Mouse (Mus musculus): ENCODE results near the gene Tnfrsf26. TPM values are rescaled to one million over a fixed set of nuclear protein-coding genes. Genes with fewer than 3 reads are reported as not detected.

The Tnfrsf26 gene
- polyA plus RNA-seq, 1 experiment from 2014 or later: 0.63 TPM

GRCm38 (mm10) chr7:143565015-143565647, 63.4 kb downstream of the Tnfrsf26 start:
- Histone ChIP-seq H3K9ac (ENCODE audit: low read length) (no peak overlapping the region), H3K4me2 (ENCODE audit: low read length) (no peak overlapping the region), H3K36me3 (ENCODE audit: control insufficient read depth, insufficient read depth, low read length) (peaks cover 94% of the 10 kb centered on the region), H3K4me1 (ENCODE audit: control insufficient read depth in 2 of 2, insufficient read depth in 2 of 2, low read length in 2 of 2) (peaks cover 2 to 7% of the 10 kb centered on the region in 2 experiments; a peak in 2 of 4 replicates), H3K9me3 (ENCODE audit: control insufficient read depth, low read length) (no peaks in the 10 kb centered on the region), H3K4me3 (ENCODE audit: control insufficient read depth in 1 of 2, insufficient read depth in 1 of 2, low read depth in 1 of 2, low read length in 2 of 2) (no peak overlapping the region), H3K27ac (replicated peaks in 1 of 2; ENCODE audit: control insufficient read depth in 1 of 2, insufficient read depth in 1 of 2, low read depth in 2 of 2, low read length in 2 of 2) (no peak overlapping the region), H3K27me3 (ENCODE audit: control insufficient read depth, insufficient read depth, low read length) (no peaks in the 10 kb centered on the region)
- WGBS: 87% methylated on average over 6 of the region's 6 CpGs
- ATAC-seq (ENCODE audit: insufficient number of reproducible peaks, insufficient read depth, low FRiP score, low read depth): no peak

GRCm38 (mm10) chr7:143563787-143564186, 64.7 kb downstream of the Tnfrsf26 start:
- H3K36me3 ChIP-seq (ENCODE audit: control insufficient read depth, insufficient read depth, low read length): peaks cover 93% of the 10 kb centered on the region
- no peak overlapping the region for H3K4me3 ChIP-seq (ENCODE audit: control insufficient read depth in 1 of 2, insufficient read depth in 1 of 2, low read depth in 1 of 2, low read length in 2 of 2)
- H3K4me2 ChIP-seq (ENCODE audit: low read length): no peak overlapping the region
- H3K27ac ChIP-seq (replicated peaks in 1 of 2; ENCODE audit: control insufficient read depth in 1 of 2, insufficient read depth in 1 of 2, low read depth in 2 of 2, low read length in 2 of 2): no peak overlapping the region
- H3K9me3 ChIP-seq (ENCODE audit: control insufficient read depth, low read length): no peaks in the 10 kb centered on the region
- ATAC-seq (ENCODE audit: insufficient number of reproducible peaks, insufficient read depth, low FRiP score, low read depth): no peak
- no peaks in the 10 kb centered on the region for H3K27me3 ChIP-seq (ENCODE audit: control insufficient read depth, insufficient read depth, low read length)
- no peak overlapping the region for H3K9ac ChIP-seq (ENCODE audit: low read length)
- 57% methylated on average over 5 of the region's 5 CpGs for WGBS
- peaks cover 2 to 7% of the 10 kb centered on the region in 2 experiments; a peak in 2 of 4 replicates for H3K4me1 ChIP-seq (ENCODE audit: control insufficient read depth in 2 of 2, insufficient read depth in 2 of 2, low read length in 2 of 2)

Small RNA genes lying within 50 kb of the gene (microRNA-seq; reads per million reads assigned to microRNA genes)
- 1.1 reads per million for gene Mir7064

Other genes starting within 250 kb of the Tnfrsf26 start
- gene Cdkn1c, start 167.7 kb downstream of the Tnfrsf26 start, polyA plus RNA-seq (2014; fragmentation: Nextera tagmentation; extraction: Ambion mirVana): 614 and 794 TPM in 2 replicates
- gene Slc22a18, start 155.0 kb downstream of the Tnfrsf26 start, polyA plus RNA-seq (2014; fragmentation: Nextera tagmentation; extraction: Ambion mirVana): 0.54 and 1.1 TPM in 2 replicates
- gene Phlda2, start 125.6 kb downstream of the Tnfrsf26 start, polyA plus RNA-seq (2014; fragmentation: Nextera tagmentation; extraction: Ambion mirVana): 0.46 and 0.63 TPM in 2 replicates
- 108 and 114 TPM in 2 replicates for gene Nap1l4, start 79.6 kb downstream of the Tnfrsf26 start, polyA plus RNA-seq (2014; fragmentation: Nextera tagmentation; extraction: Ambion mirVana)
- 24.3 and 24.5 TPM in 2 replicates for gene Cars, start 28.6 kb downstream of the Tnfrsf26 start, polyA plus RNA-seq (2014; fragmentation: Nextera tagmentation; extraction: Ambion mirVana)
- gene Tnfrsf22, start 20.9 kb upstream of the Tnfrsf26 start, polyA plus RNA-seq (2014; fragmentation: Nextera tagmentation; extraction: Ambion mirVana): 4.0 and 4.6 TPM in 2 replicates
- gene Tnfrsf23, start 57.1 kb upstream of the Tnfrsf26 start, polyA plus RNA-seq (2014; fragmentation: Nextera tagmentation; extraction: Ambion mirVana): 1.3 and 2.2 TPM in 2 replicates
- 34.9 and 36.9 TPM in 2 replicates for gene Osbpl5, start 128.3 kb upstream of the Tnfrsf26 start, polyA plus RNA-seq (2014; fragmentation: Nextera tagmentation; extraction: Ambion mirVana)
- gene Mrgprg, start 138.3 kb upstream of the Tnfrsf26 start, polyA plus RNA-seq (2014; fragmentation: Nextera tagmentation; extraction: Ambion mirVana): not detected in 2 replicates
- 1.5 and 2.3 TPM in 2 replicates for gene Mrgpre, start 155.8 kb upstream of the Tnfrsf26 start, polyA plus RNA-seq (2014; fragmentation: Nextera tagmentation; extraction: Ambion mirVana)
- gene Nadsyn1, start 194.1 kb upstream of the Tnfrsf26 start, polyA plus RNA-seq (2014; fragmentation: Nextera tagmentation; extraction: Ambion mirVana): 7.2 and 9.2 TPM in 2 replicates
- gene Dhcr7, start 194.4 kb upstream of the Tnfrsf26 start, polyA plus RNA-seq (2014; fragmentation: Nextera tagmentation; extraction: Ambion mirVana): 20.2 and 24.7 TPM in 2 replicates
- gene Gm498, start 238.1 kb upstream of the Tnfrsf26 start, polyA plus RNA-seq (2014; fragmentation: Nextera tagmentation; extraction: Ambion mirVana): not detected in 2 replicates